Mouse (Mus musculus) CH12F3 (cell line): Measurements from ENCODE around the gene Pax3.

Experiments used
- in situ Hi-C: fragments of 300-500 bp; cut with MboI; formaldehyde crosslinking; loops from 2 replicates; pipeline ENCODE4 v1.14.3; 2020; ENCODE audit warnings: low sequenced_read_pairs

Pax3 gene

GRCm38 (mm10) chr1:78181882-78182281 lies 15.1 kb downstream of the Pax3 start:
- in situ Hi-C loops, result no loop called here

GRCm38 (mm10) chr1:78172334-78172733 lies 24.6 kb downstream of the Pax3 start:
- in situ Hi-C loops, result no loop called here

GRCm38 (mm10) chr1:78171671-78172070 lies 25.3 kb downstream of the Pax3 start:
- in situ Hi-C loops, result no loop called here

GRCm38 (mm10) chr1:78170771-78171170 lies 26.2 kb downstream of the Pax3 start:
- in situ Hi-C loops, result no loop called here

- in situ Hi-C loops, result no loop called here
Observed at GRCm38 (mm10) chr1:78168796-78169195, 28.1 kb downstream of the Pax3 start.

GRCm38 (mm10) chr1:78167577-78168286 lies 29.2 kb downstream of the Pax3 start:
- in situ Hi-C loops, result no loop called here

- in situ Hi-C loops, result no loop called here
Observed at GRCm38 (mm10) chr1:78161745-78162144, 35.2 kb downstream of the Pax3 start.

- in situ Hi-C loops, result no loop called here
Observed at GRCm38 (mm10) chr1:78157930-78158329, 39.0 kb downstream of the Pax3 start.

- in situ Hi-C loops, result no loop called here
Observed at GRCm38 (mm10) chr1:78155796-78156195, 41.1 kb downstream of the Pax3 start.

GRCm38 (mm10) chr1:78148011-78148623 lies 48.8 kb downstream of the Pax3 start:
- in situ Hi-C loops, result no loop called here

- in situ Hi-C loops, result no loop called here
Observed at GRCm38 (mm10) chr1:78143403-78143802, 53.5 kb downstream of the Pax3 start.

- in situ Hi-C loops, result no loop called here
Observed at GRCm38 (mm10) chr1:78142912-78143311, 54.0 kb downstream of the Pax3 start.

- in situ Hi-C loops, result no loop called here
Observed at GRCm38 (mm10) chr1:78141741-78142501, 55.0 kb downstream of the Pax3 start.

- in situ Hi-C loops, result no loop called here
Observed at GRCm38 (mm10) chr1:78141314-78141713, 55.6 kb downstream of the Pax3 start.

- in situ Hi-C loops, result no loop called here
Observed at GRCm38 (mm10) chr1:78140505-78141303, 56.2 kb downstream of the Pax3 start.

- in situ Hi-C loops, result no loop called here
Observed at GRCm38 (mm10) chr1:78139287-78139686, 57.6 kb downstream of the Pax3 start.

GRCm38 (mm10) chr1:78129267-78129666 lies 67.7 kb downstream of the Pax3 start:
- in situ Hi-C loops, result no loop called here

- in situ Hi-C loops, result no loop called here
Observed at GRCm38 (mm10) chr1:78119899-78120560, 76.9 kb downstream of the Pax3 start.

- in situ Hi-C loops, result no loop called here
Observed at GRCm38 (mm10) chr1:78116046-78116445, 80.9 kb downstream of the Pax3 start.

- in situ Hi-C loops, result no loop called here
Observed at GRCm38 (mm10) chr1:78110311-78110710, 86.6 kb downstream of the Pax3 start.

- in situ Hi-C loops, result no loop called here
Observed at GRCm38 (mm10) chr1:78103511-78103910, 93.4 kb downstream of the Pax3 start.
